8 mouse cellular contexts compared by ENCODE assay signal in genomic region chr4:155943534-155944249, GRCm38 (mm10). TPM values are rescaled to one million over a fixed set of nuclear protein-coding genes. Genes with fewer than 3 reads are reported as not detected.
DNase-seq lines count a peak whose midpoint lies in the region; ATAC-seq and TF ChIP-seq lines count a peak whose summit lies in the region.

Gene Ube2j2 (plus strand): TSS chr4:155943831.

- peaks cover 23% of the 10 kb centered on the region for H3K4me1 ChIP-seq in hindbrain, embryonic 10.5 days (replicated peaks)
- H3K4me1 ChIP-seq in lung, postnatal 0 days (ENCODE audit: insufficient read depth, low read depth, low read length) = peaks cover 6% of the 10 kb centered on the region; the same call in 1 of the 2 replicates

- no peaks in the 10 kb centered on the region for H3K9me3 ChIP-seq in hindbrain, embryonic 10.5 days
- H3K9me3 ChIP-seq in lung, postnatal 0 days (ENCODE audit: low read length) = no peaks in the 10 kb centered on the region

- peak; percentile 25; the same call in 1 of the 2 replicates for TF ChIP-seq CTCF in lung, postnatal 0 days (IDR thresholded peaks at IDR 0.05)

- peak within 1 kb of the TSS; percentile 94 for H3K27ac ChIP-seq in hindbrain, embryonic 10.5 days
- peak within 1 kb of the TSS; percentile 90 for H3K27ac ChIP-seq in lung, postnatal 0 days (ENCODE audit: low read length)

- peak; percentile 42; the same call in 1 of the 2 replicates for TF ChIP-seq EP300 in lung, postnatal 0 days (IDR thresholded peaks at IDR 0.05)

- H3K4me3 ChIP-seq in hindbrain, embryonic 10.5 days = peak within 1 kb of the TSS; percentile 97
- H3K4me3 ChIP-seq in lung, postnatal 0 days (ENCODE audit: low read depth, low read length) = peak within 1 kb of the TSS; percentile 99

- WGBS in hindbrain, embryonic 10.5 days = under 1% methylated on average over 85 of the region's 85 CpGs
- WGBS in lung, postnatal 0 days = under 1% methylated on average over 76 of the region's 85 CpGs

- H3K9ac ChIP-seq in lung, postnatal 0 days (replicated peaks; ENCODE audit: low read depth) = peak within 1 kb of the TSS; percentile 83

- H3K4me2 ChIP-seq in lung, postnatal 0 days (replicated peaks; ENCODE audit: low read depth, low read length) = peak within 1 kb of the TSS; percentile 90

- H3K27me3 ChIP-seq in hindbrain, embryonic 10.5 days (ENCODE audit: insufficient read depth, poor library complexity, severe bottlenecking) = no peaks in the 10 kb centered on the region
- H3K27me3 ChIP-seq in lung, postnatal 0 days (replicated peaks; ENCODE audit: insufficient read depth, low read length) = no peaks in the 10 kb centered on the region

- H3K36me3 ChIP-seq in hindbrain, embryonic 10.5 days = peaks cover 30% of the 10 kb centered on the region
- peaks cover 6% of the 10 kb centered on the region; the same call in 1 of the 2 replicates for H3K36me3 ChIP-seq in lung, postnatal 0 days (ENCODE audit: insufficient read depth, low read length)

- peak; percentile 98 for DNase-seq in MN1 (ENCODE audit: low spot score)
- peak; percentile 98 for DNase-seq in cerebellum, adult 9-10 months
- peak; percentile 98 for DNase-seq in hindbrain, embryonic 10.5 days (ENCODE audit: low spot score)
- peak; percentile 94 for DNase-seq in layer of hippocampus, adult 9-11 months
- DNase-seq in lung, postnatal 0 days (ENCODE audit: low spot score) = peak; percentile 97
- DNase-seq in ovary, postnatal 14 days (ENCODE audit: low spot score) = peak; percentile 97
- DNase-seq in thymus, postnatal 14 days = peak; percentile 93

- ATAC-seq in frontal cortex, adult (ENCODE audit: low TSS enrichment) = peak; percentile 85
- ATAC-seq in lung, postnatal 0 days = peak; percentile 99

RNA-seq across cellular contexts. Expression of gene Ube2j2, which starts in this region (rescaled TPM):
- 146 and 157 TPM in 2 replicates for polyA plus RNA-seq in hindbrain, embryonic 10.5 days (2016; fragmentation: Nextera tagmentation; extraction: Ambion mirVana)
- polyA plus RNA-seq in lung, postnatal 0 days (2015; fragmentation: Nextera tagmentation; extraction: Ambion mirVana) = 66.6 and 67.0 TPM in 2 replicates

Comparison
In these comparisons a context has a peak if more than half of its experiments do, and no peak if none do; other contexts are left out.
1. Peak in every context shown above with its lines: DNase-seq, ATAC-seq, H3K4me3 ChIP-seq and H3K27ac ChIP-seq.